Mouse (Mus musculus): ENCODE data around the gene Atp2c2. TPM values are rescaled to one million over a fixed set of nuclear protein-coding genes. Genes with fewer than 3 reads are reported as not detected.

The Atp2c2 gene
- polyA plus RNA-seq, 1 experiment from 2014 or later, result 2.3 TPM

DNA sequence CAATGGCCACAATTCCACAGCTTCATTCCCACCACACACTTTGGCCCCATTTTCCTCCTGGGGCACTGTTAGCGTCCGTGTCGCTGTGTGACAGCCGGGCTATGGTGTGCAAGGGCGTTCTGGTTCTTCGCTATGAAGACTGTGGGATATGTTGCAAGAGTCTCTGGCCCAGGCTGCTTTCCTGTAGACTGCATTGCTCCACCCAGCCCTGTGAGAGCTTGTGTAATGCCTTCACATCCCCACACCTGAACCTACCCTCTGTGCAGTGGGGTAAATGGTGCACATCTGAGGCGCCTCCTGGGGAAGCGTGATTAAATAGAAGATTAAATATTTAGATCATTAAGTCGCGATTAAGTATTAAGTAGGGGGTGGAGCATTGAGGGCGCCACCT lies 9.9 kb downstream of the Atp2c2 start:
- 87% methylated on average over 11 of the region's 11 CpGs for WGBS
- no peak for DNase-seq (ENCODE audit: low spot score)
- Histone ChIP-seq H3K36me3 (no peaks in the 10 kb centered on the region), H3K27me3 (ENCODE audit: low read depth, poor library complexity, severe bottlenecking) (no peaks in the 10 kb centered on the region; the same call in 1 of the 2 replicates), H3K27ac (no peak overlapping the region), H3K4me1 (peaks cover 15% of the 10 kb centered on the region), H3K9me3 (replicated peaks) (no peaks in the 10 kb centered on the region), H3K4me3 (no peak overlapping the region)

DNA sequence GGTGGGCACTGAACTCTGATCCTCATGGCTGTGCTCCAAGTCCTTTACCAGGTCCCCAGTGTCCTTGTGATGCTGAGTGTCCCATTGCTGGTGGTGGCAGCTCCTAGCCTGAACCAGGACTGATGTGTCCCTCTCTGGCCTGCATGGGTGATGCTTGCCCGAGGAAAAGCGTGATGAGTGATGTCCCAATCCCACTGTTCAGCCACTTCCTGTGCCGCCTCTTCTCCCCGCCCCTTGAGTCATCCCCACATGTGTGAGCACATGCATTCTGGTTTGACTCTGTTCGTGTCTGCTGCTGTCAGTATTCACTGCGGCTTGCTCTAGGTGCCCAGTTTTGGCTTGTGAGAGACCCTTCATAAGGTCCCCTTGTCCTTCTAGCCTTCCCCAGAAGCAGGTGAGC lies 12.4 kb downstream of the Atp2c2 start:
- WGBS, result 79% methylated on average over 6 of the region's 6 CpGs
- Histone ChIP-seq H3K4me1 (peaks cover 15% of the 10 kb centered on the region), H3K4me3 (no peak overlapping the region), H3K36me3 (no peaks in the 10 kb centered on the region), H3K27ac (no peak overlapping the region), H3K9me3 (replicated peaks) (no peaks in the 10 kb centered on the region), H3K27me3 (ENCODE audit: low read depth, poor library complexity, severe bottlenecking) (peaks cover 6% of the 10 kb centered on the region; the same call in 1 of the 2 replicates)
- no peak for DNase-seq (ENCODE audit: low spot score)

DNA sequence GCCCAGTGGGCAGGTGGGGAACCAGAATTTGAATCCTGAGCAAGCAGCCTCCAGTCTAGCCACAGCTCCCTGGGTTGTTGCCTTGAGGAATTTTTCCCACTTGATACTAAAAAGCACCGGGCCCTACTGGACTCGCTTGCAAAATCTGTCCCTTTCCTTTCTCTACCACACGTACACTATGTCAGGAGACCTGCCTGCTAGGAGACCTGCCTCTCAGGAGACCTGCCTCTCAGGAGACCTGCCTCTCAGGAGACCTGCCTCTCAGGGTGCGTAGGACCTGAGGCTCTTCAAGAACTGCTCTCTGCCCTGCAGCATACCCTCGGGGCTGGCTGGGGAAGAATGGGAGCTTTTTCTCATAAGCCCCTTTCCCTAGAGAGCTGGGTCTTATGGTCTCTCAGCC lies 13.6 kb downstream of the Atp2c2 start:
- WGBS, result 90% methylated on average over 5 of the region's 5 CpGs
- no peaks in the 10 kb centered on the region for H3K36me3 ChIP-seq
- H3K27ac ChIP-seq, result no peak overlapping the region
- DNase-seq (ENCODE audit: low spot score), result no peak
- peaks cover 6% of the 10 kb centered on the region; the same call in 1 of the 2 replicates for H3K27me3 ChIP-seq (ENCODE audit: low read depth, poor library complexity, severe bottlenecking)
- H3K4me3 ChIP-seq, result no peak overlapping the region
- H3K4me1 ChIP-seq, result peaks cover 15% of the 10 kb centered on the region
- no peaks in the 10 kb centered on the region for H3K9me3 ChIP-seq (replicated peaks)

DNA sequence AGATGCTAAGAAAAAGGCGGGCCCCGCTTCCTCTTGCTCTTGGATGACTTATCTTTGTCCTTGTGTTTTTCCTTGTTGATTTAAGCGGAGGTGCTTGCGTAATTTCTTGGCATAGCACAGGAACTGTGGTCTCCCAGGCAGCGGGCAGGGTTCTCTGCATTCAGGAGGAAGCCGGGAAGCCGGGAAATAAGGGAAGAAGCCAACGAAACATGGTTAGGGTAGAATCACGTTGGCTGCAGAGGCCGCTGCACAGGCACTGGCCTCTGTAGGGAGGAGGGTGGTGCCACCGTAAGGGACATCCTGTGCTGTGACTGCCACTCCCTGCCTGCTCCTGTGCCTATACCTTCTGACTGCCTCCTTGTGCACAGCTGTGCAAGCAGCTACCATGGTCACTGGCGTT lies 15.4 kb downstream of the Atp2c2 start:
- Histone ChIP-seq H3K9me3 (replicated peaks) (no peaks in the 10 kb centered on the region), H3K4me1 (peaks cover 13% of the 10 kb centered on the region), H3K27ac (no peak overlapping the region), H3K4me3 (no peak overlapping the region), H3K27me3 (ENCODE audit: low read depth, poor library complexity, severe bottlenecking) (peaks cover 6% of the 10 kb centered on the region; the same call in 1 of the 2 replicates), H3K36me3 (no peaks in the 10 kb centered on the region)
- no peak for DNase-seq (ENCODE audit: low spot score)
- WGBS, result 80% methylated on average over 12 of the region's 12 CpGs

DNA sequence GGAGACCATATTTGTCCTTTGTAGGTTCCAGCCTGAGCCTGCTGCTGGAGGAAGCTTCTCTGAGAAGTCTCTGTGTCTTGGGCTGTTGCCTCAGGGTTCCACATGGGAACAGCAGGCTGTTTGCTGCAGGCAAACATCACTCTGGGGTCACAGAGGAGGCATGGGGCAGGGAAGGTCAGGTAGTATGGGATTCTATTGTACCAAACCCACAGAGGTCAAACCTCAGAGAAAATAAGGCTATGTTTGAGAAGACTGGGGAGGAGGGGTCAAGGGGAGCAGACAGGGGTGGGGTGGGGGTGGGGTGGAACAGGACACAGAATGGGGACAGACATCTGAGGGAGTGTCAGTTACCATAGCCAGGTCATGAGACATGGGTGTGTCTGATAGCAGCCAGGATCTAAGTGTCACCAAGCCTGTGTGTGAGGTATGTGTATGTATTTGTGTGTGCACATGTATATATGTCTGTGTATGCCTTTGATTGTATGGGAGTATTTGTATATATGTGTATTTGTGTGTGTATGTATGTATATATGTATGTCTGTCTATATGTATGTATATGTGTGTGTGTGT lies 17.0 kb downstream of the Atp2c2 start:
- Histone ChIP-seq H3K27me3 (ENCODE audit: low read depth, poor library complexity, severe bottlenecking) (peaks cover 6% of the 10 kb centered on the region; the same call in 1 of the 2 replicates), H3K27ac (no peak overlapping the region), H3K9me3 (replicated peaks) (no peaks in the 10 kb centered on the region), H3K4me3 (no peak overlapping the region), H3K36me3 (no peaks in the 10 kb centered on the region), H3K4me1 (peaks cover 12% of the 10 kb centered on the region)
- no peak for DNase-seq (ENCODE audit: low spot score)

DNA sequence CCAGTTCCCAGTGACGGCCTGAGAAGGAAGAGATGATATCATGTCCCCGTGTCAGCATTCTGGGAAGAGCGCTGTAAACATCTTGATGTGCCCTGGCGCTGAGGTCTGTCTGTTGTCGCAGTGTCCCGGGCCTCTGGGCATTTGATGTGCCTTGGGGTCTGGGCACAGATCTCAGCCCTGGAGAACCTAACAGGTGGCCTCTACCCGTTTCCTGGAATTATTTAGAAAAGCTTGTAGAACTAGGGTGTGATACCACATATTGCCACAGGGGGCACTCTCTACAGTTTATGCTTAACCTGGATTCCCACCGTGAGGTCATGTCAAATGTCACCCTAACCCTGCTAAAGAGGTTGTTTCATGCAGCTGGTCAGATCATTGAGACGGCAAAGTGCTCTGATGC lies 18.0 kb downstream of the Atp2c2 start:
- Histone ChIP-seq H3K27ac (no peak overlapping the region), H3K4me1 (peaks cover 12% of the 10 kb centered on the region), H3K9me3 (replicated peaks) (no peaks in the 10 kb centered on the region), H3K27me3 (ENCODE audit: low read depth, poor library complexity, severe bottlenecking) (peaks cover 6% of the 10 kb centered on the region; the same call in 1 of the 2 replicates), H3K36me3 (no peaks in the 10 kb centered on the region), H3K4me3 (no peak overlapping the region)
- DNase-seq (ENCODE audit: low spot score), result peak; percentile 41
- 65% methylated on average over 9 of the region's 9 CpGs for WGBS

DNA sequence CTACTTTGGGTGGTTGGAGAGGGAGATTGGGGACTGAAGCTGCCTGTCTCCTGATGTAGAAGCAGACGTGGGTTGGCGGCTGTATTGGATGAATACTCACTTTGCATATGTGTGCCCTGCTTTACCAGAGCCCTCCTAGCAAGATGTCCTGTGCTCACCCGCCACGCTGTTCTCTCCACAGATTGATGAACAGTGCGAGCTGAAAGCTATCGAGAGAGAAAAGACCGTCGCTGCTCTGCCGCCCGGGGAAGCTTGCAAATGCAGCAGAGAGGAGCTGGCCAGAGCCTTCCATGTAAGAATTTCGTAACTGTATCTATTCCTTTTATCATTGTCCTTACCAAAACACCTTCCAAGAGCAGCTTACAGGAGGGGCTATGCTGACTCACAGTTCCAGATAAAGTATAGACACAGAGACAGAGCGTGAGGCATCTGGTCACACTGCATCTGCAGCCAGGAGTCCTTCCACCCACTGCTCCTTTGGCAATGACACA lies 19.2 kb downstream of the Atp2c2 start:
- WGBS, result 78% methylated on average over 12 of the region's 12 CpGs
- Histone ChIP-seq H3K36me3 (no peaks in the 10 kb centered on the region), H3K27me3 (ENCODE audit: low read depth, poor library complexity, severe bottlenecking) (0 out of 2 replicates have a peak, but pooled peaks cover 9% of the 10 kb centered on the region), H3K4me1 (peaks cover 12% of the 10 kb centered on the region), H3K4me3 (no peak overlapping the region), H3K27ac (no peak overlapping the region), H3K9me3 (replicated peaks) (no peaks in the 10 kb centered on the region)
- DNase-seq (ENCODE audit: low spot score), result no peak

DNA sequence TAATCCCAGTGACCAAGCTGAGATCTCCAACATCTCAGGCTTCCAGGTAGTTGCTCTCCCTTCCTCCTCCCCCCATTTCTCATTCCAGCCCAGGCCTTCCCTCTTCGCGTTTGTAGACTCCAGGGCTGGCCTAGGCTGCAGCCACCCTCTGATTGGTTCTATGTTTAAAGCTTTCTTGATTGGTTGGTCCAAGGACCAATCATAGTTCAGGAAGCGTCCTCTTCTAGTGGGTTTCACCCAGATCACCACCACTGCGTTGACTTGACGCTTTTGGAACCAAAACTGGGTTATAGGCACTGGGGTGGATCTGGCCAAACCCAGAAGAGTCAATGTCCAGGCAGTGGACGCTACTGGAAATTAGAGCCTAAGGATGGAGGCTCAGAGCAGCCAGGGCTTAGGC lies 22.5 kb downstream of the Atp2c2 start:
- no peaks in the 10 kb centered on the region for H3K9me3 ChIP-seq (replicated peaks)
- 52% methylated on average over 6 of the region's 6 CpGs for WGBS
- no peaks in the 10 kb centered on the region for H3K36me3 ChIP-seq
- no peak overlapping the region for H3K27ac ChIP-seq
- H3K27me3 ChIP-seq (ENCODE audit: low read depth, poor library complexity, severe bottlenecking), result 0 out of 2 replicates have a peak, but pooled peaks cover 9% of the 10 kb centered on the region
- H3K4me3 ChIP-seq, result no peak overlapping the region
- H3K4me1 ChIP-seq, result peaks cover 12% of the 10 kb centered on the region
- DNase-seq (ENCODE audit: low spot score), result no peak

DNA sequence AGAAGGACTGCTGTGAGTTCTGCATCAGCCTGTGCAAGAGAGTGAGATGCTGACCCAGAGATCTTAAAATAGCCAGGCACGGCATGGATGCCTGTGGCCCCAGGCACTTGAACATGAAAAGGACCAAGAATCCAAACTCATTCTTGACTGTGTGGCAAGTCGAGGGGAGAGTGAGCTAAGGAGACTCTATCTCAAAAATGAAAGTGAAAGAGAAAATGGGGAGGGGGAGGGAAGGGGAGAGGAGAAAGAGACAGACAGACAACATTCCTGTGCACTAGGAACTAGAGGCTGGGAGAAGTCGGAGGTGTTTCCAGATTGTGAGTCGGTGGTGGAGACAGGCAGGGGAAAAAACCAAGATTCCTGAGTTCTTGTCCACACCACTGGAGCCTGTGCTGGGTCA lies 23.9 kb downstream of the Atp2c2 start:
- no peak overlapping the region for H3K27ac ChIP-seq
- no peak for DNase-seq (ENCODE audit: low spot score)
- H3K4me3 ChIP-seq, result no peak overlapping the region
- no peaks in the 10 kb centered on the region for H3K36me3 ChIP-seq
- H3K9me3 ChIP-seq (replicated peaks), result no peaks in the 10 kb centered on the region
- 0 out of 2 replicates have a peak, but pooled peaks cover 9% of the 10 kb centered on the region for H3K27me3 ChIP-seq (ENCODE audit: low read depth, poor library complexity, severe bottlenecking)
- 69% methylated on average over 4 of the region's 4 CpGs for WGBS
- peaks cover 12% of the 10 kb centered on the region for H3K4me1 ChIP-seq

DNA sequence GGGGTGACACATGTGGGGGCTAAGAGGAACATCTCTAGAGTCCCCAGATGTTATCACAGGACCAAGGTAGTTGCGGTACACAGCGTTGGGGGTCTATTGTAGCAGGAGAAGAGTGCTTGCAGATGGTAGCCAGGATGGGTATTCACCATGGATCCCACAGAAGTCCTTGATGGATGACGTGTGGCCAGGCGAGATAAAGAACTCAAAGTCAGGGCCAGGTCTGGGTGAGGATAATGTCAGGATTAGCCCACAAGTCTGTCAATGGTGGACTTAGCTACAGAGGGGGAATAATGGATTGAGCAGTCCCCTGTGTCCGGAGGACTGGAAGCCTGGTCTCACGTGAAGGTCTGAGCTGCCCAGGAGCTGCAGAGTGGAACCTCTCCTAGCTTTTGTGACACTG lies 24.8 kb downstream of the Atp2c2 start:
- peaks cover 8% of the 10 kb centered on the region for H3K4me1 ChIP-seq
- WGBS, result 83% methylated on average over 6 of the region's 6 CpGs
- H3K4me3 ChIP-seq, result no peak overlapping the region
- H3K27me3 ChIP-seq (ENCODE audit: low read depth, poor library complexity, severe bottlenecking), result 0 out of 2 replicates have a peak, but pooled peaks cover 9% of the 10 kb centered on the region
- H3K36me3 ChIP-seq, result no peaks in the 10 kb centered on the region
- no peak overlapping the region for H3K27ac ChIP-seq
- no peaks in the 10 kb centered on the region for H3K9me3 ChIP-seq (replicated peaks)
- DNase-seq (ENCODE audit: low spot score), result no peak

DNA sequence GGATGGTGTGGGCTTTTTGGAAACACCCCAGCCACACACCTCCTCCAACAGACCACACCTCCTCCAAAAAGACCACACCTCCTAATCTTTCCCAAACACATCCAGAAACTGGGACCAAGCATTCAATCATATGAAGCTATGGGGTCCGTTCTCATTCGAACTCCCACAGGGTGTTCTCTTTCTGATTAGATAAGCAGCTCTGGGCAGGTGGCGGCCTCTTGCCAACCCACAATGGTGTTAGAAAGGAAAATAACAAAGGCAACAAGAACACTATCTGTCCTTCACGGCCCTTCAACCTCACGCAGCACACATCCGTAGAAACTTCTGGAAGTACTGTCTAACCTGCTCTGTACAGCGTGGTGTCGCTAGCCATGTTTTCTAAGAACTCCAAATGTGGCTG lies 27.3 kb downstream of the Atp2c2 start:
- 0 out of 2 replicates have a peak, but pooled peaks cover 9% of the 10 kb centered on the region for H3K27me3 ChIP-seq (ENCODE audit: low read depth, poor library complexity, severe bottlenecking)
- H3K36me3 ChIP-seq, result no peaks in the 10 kb centered on the region
- no peak overlapping the region for H3K4me3 ChIP-seq
- H3K4me1 ChIP-seq, result 0 out of 2 replicates have a peak, but pooled peaks cover 3% of the 10 kb centered on the region
- H3K27ac ChIP-seq, result no peak overlapping the region
- H3K9me3 ChIP-seq (replicated peaks), result no peaks in the 10 kb centered on the region
- DNase-seq (ENCODE audit: low spot score), result no peak
- 94% methylated on average over 8 of the region's 8 CpGs for WGBS

DNA sequence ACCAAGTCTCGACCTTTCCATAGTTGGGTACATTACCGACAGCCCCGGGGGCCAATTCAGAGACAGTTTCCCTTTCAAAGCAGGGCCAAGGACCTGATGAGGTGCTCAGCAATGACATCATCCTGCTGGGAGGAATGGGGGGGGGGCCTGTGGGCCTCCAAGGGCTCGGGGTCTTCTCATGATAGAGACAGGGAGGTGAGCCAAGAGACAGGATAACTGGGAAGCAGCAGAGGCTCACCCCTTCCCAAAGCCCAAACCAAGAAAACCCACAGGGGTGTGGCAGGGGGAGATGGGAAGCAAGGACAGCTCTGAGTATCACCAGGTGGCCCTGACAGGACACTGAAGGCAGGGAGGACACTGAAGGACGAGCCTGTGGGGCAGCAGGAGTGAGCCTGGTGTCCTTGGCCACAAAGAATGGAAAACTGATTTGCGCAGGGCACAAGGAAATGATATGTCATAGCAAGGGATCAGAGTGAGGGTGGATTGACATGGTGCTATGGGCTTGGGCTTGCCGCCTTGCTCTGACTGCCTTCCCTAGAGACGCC lies 28.6 kb downstream of the Atp2c2 start:
- WGBS, result 93% methylated on average over 8 of the region's 8 CpGs
- H3K27ac ChIP-seq, result no peak overlapping the region
- H3K36me3 ChIP-seq, result no peaks in the 10 kb centered on the region
- no peak overlapping the region for H3K4me3 ChIP-seq
- H3K9me3 ChIP-seq (replicated peaks), result no peaks in the 10 kb centered on the region
- DNase-seq (ENCODE audit: low spot score), result no peak
- 0 out of 2 replicates have a peak, but pooled peaks cover 9% of the 10 kb centered on the region for H3K27me3 ChIP-seq (ENCODE audit: low read depth, poor library complexity, severe bottlenecking)
- H3K4me1 ChIP-seq, result 0 out of 2 replicates have a peak, but pooled peaks cover 3% of the 10 kb centered on the region

DNA sequence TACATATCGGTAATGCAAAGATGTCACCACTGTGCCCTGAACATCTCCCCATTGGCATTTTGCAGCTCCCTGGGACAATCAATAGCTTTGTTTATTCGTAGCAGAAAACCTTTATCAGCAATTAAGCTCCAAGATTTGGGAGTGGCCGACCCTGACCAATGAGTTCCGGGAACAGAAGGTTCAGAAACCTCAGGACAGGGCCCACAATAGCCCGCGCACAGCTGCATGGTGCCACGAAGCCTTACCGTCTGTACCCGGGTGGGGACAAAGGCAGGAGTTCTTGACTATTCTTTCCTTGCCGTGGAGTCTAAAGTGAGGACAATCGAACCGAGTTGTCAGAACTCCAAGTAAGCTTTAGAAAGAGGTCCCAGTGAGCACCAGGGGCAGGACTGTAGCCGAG lies 32.3 kb downstream of the Atp2c2 start:
- no peaks in the 10 kb centered on the region for H3K9me3 ChIP-seq (replicated peaks)
- H3K36me3 ChIP-seq, result no peaks in the 10 kb centered on the region
- WGBS, result 88% methylated on average over 13 of the region's 13 CpGs
- no peak overlapping the region for H3K4me3 ChIP-seq
- H3K27ac ChIP-seq, result no peak overlapping the region
- DNase-seq (ENCODE audit: low spot score), result no peak
- H3K4me1 ChIP-seq, result 0 out of 2 replicates have a peak, but pooled peaks cover 3% of the 10 kb centered on the region
- H3K27me3 ChIP-seq (ENCODE audit: low read depth, poor library complexity, severe bottlenecking), result no peaks in the 10 kb centered on the region
